Mouse (Mus musculus) limb, embryonic 14.5 days (tissue): ENCODE data around the gene H1f0. TPM values are rescaled to one million over a fixed set of nuclear protein-coding genes. Genes with fewer than 3 reads are reported as not detected.

Experiments used
- ATAC-seq: fragments of 200-750 bp; cut with Nextera tagmentation; 2 replicates; pipeline ENCODE4 v1.8.0; 2017; ENCODE audit warnings: low read depth, moderate number of reproducible peaks, moderate TSS enrichment; ENCODE audit not compliant: low FRiP score
- DNase-seq: peaks from one replicate; pipeline ENCODE4 v3.0.0-alpha.2; 2015; ENCODE audit warnings: low spot score
- H3K27ac ChIP-seq: fragments of 300-500 bp; sonication (generic); replicated peaks from 2 replicates; pipeline ENCODE4 v1.5.1; 2014; ENCODE audit warnings: low read depth, mild to moderate bottlenecking, low read length, moderate library complexity, mixed read lengths
- H3K27me3 ChIP-seq: fragments of 300-500 bp; sonication (generic); 2 replicates; pipeline ENCODE4 v1.6.1; 2014; ENCODE audit warnings: low read length, mixed read lengths; ENCODE audit not compliant: control insufficient read depth, insufficient read depth
- H3K36me3 ChIP-seq: fragments of 300-500 bp; sonication (generic); 2 replicates; pipeline ENCODE4 v1.6.1; 2014; ENCODE audit warnings: mild to moderate bottlenecking, low read length, moderate library complexity, mixed read lengths; ENCODE audit not compliant: control insufficient read depth, insufficient read depth
- H3K4me1 ChIP-seq: fragments of 300-500 bp; sonication (generic); 2 replicates; pipeline ENCODE4 v1.6.1; 2014; ENCODE audit warnings: antibody characterized with exemption, low read length, mixed read lengths; ENCODE audit not compliant: control insufficient read depth, insufficient read depth
- H3K4me2 ChIP-seq: fragments of 300-500 bp; sonication (generic); replicated peaks from 2 replicates; pipeline ENCODE4 v1.6.1; 2014; ENCODE audit warnings: low read depth, mild to moderate bottlenecking, low read length, moderate library complexity; ENCODE audit not compliant: severe bottlenecking
- H3K4me3 ChIP-seq: fragments of 300-500 bp; sonication (generic); replicated peaks from 2 replicates; pipeline ENCODE4 v1.5.1; 2014; ENCODE audit warnings: low read length
- H3K9ac ChIP-seq: fragments of 300-500 bp; sonication (generic); 2 replicates; pipeline ENCODE4 v1.6.1; 2014; ENCODE audit warnings: mild to moderate bottlenecking, low read depth, low read length, moderate library complexity; ENCODE audit not compliant: severe bottlenecking
- H3K9me3 ChIP-seq: fragments of 300-500 bp; sonication (generic); 2 replicates; pipeline ENCODE4 v1.6.1; 2016; ENCODE audit warnings: low read length; ENCODE audit not compliant: control insufficient read depth
- POLR2A ChIP-seq: fragments of 200-500 bp; IDR thresholded peaks from 2 replicates; pipeline ENCODE4 v1.8.0; 2012; ENCODE audit warnings: inconsistent platforms, mild to moderate bottlenecking, moderate library complexity, borderline replicate concordance; ENCODE audit not compliant: insufficient read depth, insufficient read length; ENCODE audit errors: extremely low read depth
- WGBS: fragments of 180-500 bp; shearing (Covaris S2); extraction: QIAGEN DNeasy Blood & Tissue Kit; methylation state at CpG from one replicate; pipeline ENCODE4 v1.1.7; 2014; 5-methylcytosine and 5-hydroxymethylcytosine counted together
- polyA plus RNA-seq, 2 experiments: library from polyadenylated mRNA; depleted of rRNA in 1 of 2; stranded (reverse) in 1 of 2; unstranded in 1 of 2; fragments of >200 nt; fragmentation: Nextera tagmentation in 1 of 2; extraction: Ambion mirVana in 1 of 2; gene quantifications; 2 replicates each; pipeline versions ENCODE4 v1.2.1 to v1.2.3; 2012 to 2014

H1f0 gene
- polyA plus RNA-seq, 2 experiments, result 250 to 433 TPM

DNA sequence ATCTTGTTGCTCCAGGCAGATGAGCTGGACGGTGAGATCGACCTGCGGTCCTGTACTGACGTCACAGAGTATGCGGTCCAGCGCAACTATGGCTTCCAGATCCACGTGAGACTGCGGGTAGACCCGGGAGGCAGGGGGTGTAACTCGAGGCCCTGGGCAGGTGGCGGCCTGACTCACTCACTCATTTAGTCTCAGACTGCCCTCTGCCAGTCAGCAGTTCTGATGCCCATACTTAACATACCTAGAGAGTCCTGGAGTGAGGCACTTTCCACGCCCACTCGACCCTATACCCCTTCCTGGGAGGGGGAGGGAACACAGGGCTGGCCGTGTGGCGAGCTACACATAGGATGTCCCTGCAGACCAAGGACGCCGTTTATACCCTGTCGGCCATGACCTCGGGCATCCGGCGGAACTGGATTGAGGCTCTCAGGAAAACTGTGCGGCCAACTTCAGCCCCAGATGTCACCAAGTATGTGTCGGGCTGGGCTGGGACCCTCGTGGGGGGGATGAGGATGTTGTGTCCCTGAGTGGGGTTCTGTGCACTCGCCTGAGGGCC lies 37.2 kb upstream of the H1f0 start:
- Histone ChIP-seq H3K27me3 (no peaks in the 10 kb centered on the region), H3K4me2 (no peak overlapping the region), H3K27ac (no peak overlapping the region), H3K4me3 (no peak overlapping the region), H3K9ac (no peak overlapping the region), H3K36me3 (peaks cover 79% of the 10 kb centered on the region), H3K4me1 (peaks cover 7% of the 10 kb centered on the region; the same call in 1 of the 2 replicates), H3K9me3 (no peaks in the 10 kb centered on the region)
- ATAC-seq (no peak), DNase-seq (no peak)
- WGBS, result 92% methylated on average over 25 of the region's 25 CpGs
- no peak for TF ChIP-seq POLR2A

DNA sequence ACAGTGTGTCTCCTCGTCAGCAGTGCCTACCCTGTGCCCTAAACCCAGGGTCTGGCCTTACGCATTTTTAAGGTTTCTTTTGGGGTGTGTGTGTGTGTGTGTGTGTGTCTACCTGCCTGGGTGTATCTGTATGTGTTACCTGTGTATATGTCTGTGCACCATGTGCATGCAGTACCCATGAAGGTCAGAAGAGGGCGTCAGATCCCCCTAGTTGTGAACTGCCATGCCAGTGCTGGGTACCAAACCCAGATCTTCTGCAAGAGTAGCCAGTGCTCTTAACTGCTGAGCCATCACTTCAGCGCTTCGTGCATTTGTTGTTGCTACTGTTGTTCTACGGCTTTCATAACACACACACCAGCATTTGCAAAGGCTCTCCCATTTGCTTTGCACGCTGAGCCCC lies 36.0 kb upstream of the H1f0 start:
- no peak overlapping the region for H3K4me3 ChIP-seq
- ATAC-seq (no peak), DNase-seq (no peak)
- H3K4me1 ChIP-seq, result peaks cover 5% of the 10 kb centered on the region; the same call in 1 of the 2 replicates
- 93% methylated on average over 7 of the region's 7 CpGs for WGBS
- no peaks in the 10 kb centered on the region for H3K9me3 ChIP-seq
- no peak overlapping the region for H3K4me2 ChIP-seq
- no peak for TF ChIP-seq POLR2A
- H3K36me3 ChIP-seq, result peaks cover 91% of the 10 kb centered on the region
- H3K9ac ChIP-seq, result no peak overlapping the region
- H3K27ac ChIP-seq, result no peak overlapping the region
- no peaks in the 10 kb centered on the region for H3K27me3 ChIP-seq

DNA sequence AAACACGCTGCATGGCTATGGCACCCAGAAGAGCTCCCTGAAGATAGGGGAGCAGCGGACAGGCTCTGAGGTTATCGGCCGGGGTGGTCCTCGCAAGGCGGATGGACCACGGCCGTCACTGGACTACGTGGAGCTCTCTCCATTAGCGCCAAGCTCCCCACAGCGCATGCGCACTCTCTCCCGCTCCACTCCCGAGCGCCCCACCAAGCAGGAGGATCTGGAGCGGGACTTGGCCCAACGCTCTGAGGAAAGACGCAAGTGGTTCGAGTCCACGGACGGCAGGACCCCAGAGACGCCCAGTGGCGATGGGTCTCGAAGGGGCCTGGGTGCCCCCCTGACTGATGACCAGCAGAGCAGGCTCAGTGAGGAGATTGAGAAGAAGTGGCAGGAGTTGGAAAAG lies 35.3 kb upstream of the H1f0 start:
- Histone ChIP-seq H3K4me3 (no peak overlapping the region), H3K27ac (no peak overlapping the region), H3K27me3 (no peaks in the 10 kb centered on the region), H3K36me3 (peaks cover 94% of the 10 kb centered on the region), H3K9ac (no peak overlapping the region), H3K4me2 (no peak overlapping the region), H3K4me1 (peaks cover 4% of the 10 kb centered on the region; the same call in 1 of the 2 replicates), H3K9me3 (no peaks in the 10 kb centered on the region)
- DNase-seq (no peak), ATAC-seq (no peak)
- 96% methylated on average over 24 of the region's 24 CpGs for WGBS
- TF ChIP-seq POLR2A, result no peak

DNA sequence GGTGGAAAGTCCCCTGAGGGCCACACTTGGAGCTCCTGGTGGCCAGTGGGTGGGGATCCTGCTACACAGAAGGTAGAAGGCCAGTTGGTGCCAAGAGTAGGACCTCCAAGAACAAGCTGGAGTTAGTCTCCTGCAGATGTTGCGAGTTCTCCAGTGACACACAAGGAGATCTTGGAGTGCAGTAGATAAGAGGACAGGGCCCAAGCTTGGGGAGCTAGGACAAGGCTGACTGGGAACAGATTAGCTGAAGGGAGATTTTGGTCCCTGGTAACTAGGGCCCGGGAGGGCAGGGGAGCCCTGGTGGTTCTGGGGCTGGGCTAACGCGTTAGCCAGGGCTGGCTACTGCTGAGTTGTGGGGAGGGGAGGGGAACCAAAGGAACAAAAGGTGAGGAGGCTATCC lies 32.3 kb upstream of the H1f0 start:
- Histone ChIP-seq H3K9me3 (no peaks in the 10 kb centered on the region), H3K27ac (no peak overlapping the region), H3K4me2 (no peak overlapping the region), H3K4me3 (no peak overlapping the region), H3K9ac (no peak overlapping the region), H3K36me3 (peaks cover 99% of the 10 kb centered on the region), H3K27me3 (no peaks in the 10 kb centered on the region), H3K4me1 (no peaks in the 10 kb centered on the region)
- WGBS, result 93% methylated on average over 4 of the region's 4 CpGs
- TF ChIP-seq POLR2A, result no peak
- no peak for ATAC-seq
- DNase-seq, result no peak

DNA sequence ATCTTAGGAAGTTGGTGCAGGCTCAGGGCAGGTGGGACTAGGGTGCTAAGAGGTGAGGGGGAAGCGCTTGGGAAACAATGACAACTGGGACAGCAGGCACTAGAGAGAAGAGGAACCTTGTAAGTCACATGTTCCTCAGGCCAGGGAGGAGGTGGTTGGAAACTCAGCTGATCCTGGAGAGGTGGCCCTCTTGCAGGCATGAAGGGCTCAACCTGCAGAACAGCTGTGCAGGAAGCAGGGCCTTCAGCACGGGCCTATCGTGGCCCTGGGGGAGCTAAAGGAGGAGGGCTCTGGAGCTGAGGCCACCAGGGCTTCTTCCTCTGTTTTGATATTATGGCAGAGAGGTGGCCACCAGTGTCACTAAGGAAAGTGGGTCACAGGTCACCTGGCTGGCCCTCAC lies 31.6 kb upstream of the H1f0 start:
- Histone ChIP-seq H3K27ac (no peak overlapping the region), H3K4me3 (no peak overlapping the region), H3K27me3 (no peaks in the 10 kb centered on the region), H3K9ac (no peak overlapping the region), H3K36me3 (peaks cover 99% of the 10 kb centered on the region), H3K4me2 (no peak overlapping the region), H3K9me3 (no peaks in the 10 kb centered on the region), H3K4me1 (no peaks in the 10 kb centered on the region)
- ATAC-seq, result no peak
- TF ChIP-seq POLR2A, result no peak
- DNase-seq, result no peak
- WGBS, result 75% methylated on average over 3 of the region's 3 CpGs
